Mouse (Mus musculus) ZHBTc4 (cell line): ENCODE data around the gene Lcp1.
"Not testable (repeated sequence)": the region's sequence is repeated elsewhere in the genome, so short reads cannot be mapped to it uniquely, and the experiment has no call there.

Source experiments
- DNase-seq: peaks from one replicate; pipeline ENCODE4 v3.0.0-alpha.2; 2011; ENCODE audit warnings: low read depth, low spot score

The Lcp1 gene

DNA sequence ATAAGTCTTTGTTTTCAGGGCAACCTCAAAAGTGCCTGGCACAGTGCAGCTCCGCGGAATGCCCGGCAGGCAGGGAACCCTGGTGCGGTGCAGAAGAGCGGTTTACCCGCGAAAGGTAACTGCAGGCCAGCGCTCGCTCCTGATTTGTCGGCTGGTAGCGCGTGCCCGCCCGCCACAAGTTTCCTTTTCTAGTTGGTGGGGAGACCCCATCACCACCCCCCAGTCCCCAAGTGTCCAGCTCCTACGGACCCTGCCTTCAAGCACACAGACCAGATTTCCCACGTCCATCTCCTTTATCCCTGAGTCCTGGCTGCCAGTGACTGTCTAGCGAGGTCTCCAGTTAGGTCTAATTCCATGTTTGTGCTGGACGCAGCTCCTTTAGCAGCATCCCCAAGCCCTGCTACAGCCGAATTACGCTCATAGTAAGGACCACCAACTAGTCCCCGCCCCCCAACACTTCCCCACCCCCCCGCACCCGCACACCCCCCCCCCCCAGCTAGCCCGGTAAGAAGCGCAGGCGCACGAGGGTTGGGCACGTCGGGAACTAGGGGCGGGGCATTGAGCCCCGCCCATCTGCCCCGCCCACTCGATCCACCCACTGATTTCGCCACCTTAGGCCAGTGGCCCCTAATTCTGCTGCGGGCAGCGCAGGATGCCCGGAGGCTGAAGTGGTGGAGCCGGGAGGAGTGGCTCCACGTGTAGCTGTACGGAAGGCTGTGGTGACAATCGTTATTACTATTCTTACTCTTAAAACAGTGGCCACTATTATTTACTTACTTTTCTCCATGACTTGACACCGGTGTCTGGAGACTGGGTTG, at the start of gene Lcp1, which contains the start of gene Lrrc63:
TSS of gene Lcp1 (plus strand) at position 601 of the 818 bp plus-strand sequence.
TSS of gene Lrrc63 (minus strand) at position 381 of the 818 bp plus-strand sequence.
- DNase-seq: peak; percentile 65

DNA sequence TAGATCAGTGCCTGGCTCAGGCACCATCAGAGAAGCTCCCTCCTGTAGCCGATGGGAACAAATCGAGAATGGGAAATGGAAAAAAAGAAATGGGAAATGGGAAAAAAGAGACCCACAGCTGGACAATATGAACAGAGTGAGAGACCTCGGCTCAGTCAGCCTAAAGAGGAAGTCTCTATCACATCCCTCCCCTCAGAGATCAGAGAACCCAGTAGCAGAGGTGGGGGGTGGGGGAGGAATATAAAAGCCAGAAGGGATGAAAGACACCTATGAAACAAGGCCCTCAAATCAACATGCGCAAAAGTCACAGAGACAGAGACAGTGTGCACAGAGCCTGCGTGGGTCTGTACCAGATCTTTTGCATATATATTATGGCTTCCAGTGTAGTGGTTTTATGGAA, 27.9 kb upstream of the Lcp1 start:
- DNase-seq: no peak

DNA sequence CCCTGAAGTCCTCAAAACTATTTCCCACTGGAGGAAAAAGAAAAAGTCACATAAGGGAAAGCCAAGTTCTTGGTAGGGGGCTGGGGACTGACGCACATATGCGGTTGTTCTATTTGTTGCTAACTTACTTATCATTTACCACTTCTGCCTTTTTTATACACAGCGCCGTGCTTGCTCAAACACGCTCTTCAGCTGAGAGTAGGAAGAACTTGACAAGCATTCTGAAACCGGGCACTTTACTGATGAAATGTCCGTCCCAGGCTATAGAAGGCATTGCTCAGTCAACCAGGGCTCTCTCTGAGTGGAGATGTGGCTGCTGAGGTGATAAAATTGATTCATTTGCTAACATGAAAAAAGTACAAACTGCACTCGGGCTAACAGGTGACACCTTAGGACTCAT, 9.2 kb upstream of the Lcp1 start:
- DNase-seq: no peak

DNA sequence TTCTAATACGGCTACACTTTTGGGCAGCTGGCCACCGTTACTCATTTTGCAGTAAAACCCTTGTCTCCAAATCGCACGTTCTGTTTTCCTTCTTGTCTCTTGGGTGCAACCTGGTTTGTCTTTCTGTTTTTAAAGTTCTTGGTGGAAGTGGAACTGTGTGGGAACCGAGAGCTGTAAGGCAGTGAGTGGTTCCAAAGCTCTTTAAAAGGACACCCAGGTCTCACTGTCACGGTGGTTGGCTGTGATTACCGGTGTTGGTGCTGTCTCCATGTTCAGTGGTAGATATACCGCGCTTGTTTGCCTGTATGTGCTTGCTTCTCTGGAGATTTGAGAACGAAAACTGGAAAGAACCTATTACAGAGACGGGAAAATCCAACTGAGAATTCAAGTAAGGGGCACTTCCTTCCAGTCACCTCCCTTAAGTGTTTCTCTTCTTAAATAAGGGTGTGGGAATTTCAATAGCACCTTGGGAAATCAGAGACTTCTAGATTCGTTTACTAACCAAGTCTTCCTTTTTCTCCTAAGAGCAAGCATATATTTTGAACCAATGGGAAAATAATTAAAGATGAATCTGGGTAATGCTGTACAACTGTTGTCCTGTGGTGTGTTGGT, 529 bp downstream of the Lcp1 start:
- no peak for DNase-seq

DNA sequence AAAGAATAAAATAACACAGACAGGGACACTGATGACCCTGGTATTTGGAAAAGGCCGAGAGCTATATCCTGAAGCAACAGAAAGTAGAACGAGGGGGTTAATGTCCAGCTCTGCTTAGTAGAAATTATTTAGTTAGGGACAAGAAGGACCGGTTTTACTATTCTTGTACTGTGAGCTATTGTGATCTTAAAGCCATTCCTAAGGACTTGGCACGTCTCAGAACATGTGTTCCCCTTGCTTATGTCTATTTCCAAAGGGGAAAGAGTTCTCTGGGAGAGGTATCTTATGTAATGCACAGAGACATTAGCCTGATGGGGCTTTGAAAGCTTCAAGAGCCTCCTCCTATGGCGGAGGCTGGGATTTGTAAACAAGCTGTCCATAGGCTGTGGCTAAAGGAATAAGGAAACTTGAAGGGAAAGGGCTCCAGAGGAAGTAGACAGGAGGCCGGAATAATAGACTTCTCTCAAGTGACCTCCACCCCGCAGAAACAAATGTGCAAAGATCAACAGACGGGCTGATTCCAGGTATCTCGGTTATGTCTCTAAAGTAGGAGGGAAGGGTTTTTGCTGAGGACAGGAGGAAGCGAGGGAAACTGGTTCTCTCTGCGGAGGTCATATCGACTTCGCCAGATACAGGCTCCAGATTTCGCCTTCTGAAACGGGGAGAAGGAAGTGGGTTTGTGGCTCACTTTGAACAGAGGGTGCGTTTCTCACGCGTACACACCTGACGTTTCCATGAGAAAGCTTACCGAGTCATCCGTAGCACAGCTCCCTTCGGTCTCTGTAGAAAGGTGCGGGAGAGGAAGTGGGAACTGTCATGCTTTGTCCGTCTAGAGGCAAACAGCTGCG, 5.4 kb downstream of the Lcp1 start:
- no peak for DNase-seq

DNA sequence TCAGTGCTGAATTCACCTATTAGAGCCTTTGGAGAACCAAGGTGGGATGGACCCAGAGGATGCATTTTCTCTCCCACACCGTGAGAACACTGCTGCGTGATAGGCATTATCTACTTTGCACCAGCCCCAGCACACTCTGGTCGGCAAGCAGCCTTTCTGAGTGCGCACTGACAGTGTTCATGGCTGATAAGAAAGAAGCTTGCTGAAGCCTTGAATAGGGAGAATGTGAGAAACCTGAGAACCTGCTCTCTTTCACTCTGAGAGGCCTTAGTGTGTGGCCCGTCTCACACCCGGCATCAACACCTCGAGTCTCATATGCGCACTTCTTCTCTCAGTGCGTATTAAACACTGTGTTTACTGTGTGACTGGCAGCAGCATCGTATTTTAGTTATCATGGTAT, 7.6 kb downstream of the Lcp1 start:
- DNase-seq: no peak

DNA sequence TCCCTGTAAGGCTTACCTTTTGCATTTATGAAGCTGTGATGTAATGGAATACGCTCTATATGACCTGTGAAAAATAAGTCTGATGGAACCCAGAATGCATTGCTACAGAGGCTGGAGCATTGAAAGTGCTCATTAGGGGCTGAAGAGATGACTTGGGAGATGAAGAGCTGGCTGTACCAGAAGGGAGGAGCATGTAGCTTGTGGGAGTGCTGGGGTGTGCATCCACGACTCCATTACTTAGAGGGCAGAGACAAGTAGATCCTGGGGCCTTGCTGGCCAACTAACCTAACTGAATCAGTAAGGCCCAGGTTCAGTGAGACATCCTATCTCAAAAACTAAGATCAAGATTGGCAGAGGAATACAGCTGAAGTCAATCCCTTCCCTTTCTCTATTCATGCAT, 8.3 kb downstream of the Lcp1 start:
- no peak for DNase-seq

DNA sequence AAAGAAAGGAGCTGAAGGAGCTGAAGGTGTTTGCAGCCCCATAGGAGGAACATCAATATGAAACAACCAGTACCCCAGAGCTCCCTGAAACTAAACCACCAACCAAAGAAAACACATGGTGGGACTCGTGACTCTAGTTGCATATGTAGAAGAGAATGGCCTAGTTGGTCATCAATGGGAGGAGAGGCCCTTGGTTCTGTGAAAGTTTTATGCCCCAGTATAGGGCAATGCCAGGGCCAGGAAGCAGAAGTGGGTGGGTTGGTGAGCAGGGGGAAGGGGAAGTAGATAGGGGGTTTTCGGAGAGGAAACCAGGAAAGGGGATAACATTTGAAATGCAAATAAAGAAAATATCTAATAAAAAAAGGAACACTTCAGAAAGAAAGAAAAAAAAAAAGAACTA, 16.8 kb downstream of the Lcp1 start:
- not testable (repeated sequence) for DNase-seq

DNA sequence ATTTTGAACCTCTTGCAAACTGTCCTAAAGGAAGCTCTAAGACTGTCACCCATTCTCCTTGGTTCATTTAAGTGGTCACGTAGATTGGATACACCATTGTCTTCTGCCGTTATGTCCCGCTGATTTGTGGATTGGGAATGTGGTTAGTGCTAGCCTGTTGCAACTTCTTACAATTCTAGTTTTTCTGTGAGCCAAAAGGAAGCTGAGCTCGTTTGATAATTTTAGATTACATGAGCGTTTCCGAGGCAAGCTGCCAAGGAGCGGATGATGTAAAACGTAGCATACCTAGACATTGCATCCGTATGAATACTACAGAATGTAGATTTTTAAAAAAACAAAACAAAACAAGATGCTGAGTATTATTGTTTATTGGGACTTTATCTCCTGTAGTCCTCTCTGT, 17.3 kb downstream of the Lcp1 start:
- DNase-seq: no peak

DNA sequence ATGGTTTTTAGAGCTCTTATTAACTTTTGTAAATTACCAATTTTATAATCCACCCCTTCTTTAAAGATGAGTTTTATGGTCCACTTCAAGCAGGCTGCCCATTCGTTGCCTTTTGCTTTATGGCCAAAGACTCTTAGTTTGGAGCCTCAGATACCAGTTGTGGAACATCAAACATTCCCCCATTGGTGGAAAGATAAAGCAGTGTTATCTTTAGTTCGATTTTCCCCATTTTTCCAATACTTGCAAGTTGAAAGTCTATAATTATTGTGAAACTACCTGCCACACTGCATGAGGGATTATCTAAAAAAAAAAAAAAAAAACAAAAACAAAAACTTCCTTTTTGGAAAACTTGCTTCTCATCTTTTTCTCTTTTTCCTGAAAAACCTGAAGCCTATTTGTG, 19.8 kb downstream of the Lcp1 start:
- no peak for DNase-seq

DNA sequence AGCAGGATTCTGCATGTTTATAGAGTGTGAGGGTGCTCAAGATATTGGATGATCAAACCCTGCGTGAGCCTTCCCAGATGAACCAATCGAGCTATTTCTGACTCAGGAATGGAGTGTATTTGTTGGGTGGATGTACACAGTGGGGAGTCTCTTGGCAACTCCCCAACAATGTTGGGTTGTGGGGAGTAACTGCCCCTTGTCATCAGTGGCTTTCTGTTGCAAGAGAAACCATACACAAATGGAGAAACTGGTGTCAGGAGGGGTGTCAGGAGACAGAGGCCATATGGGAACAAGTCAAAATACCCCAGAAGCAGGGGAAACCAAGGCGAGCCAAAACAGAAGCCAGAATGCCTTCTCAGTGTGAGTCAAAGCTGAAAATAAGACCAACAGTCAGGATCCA, 20.2 kb downstream of the Lcp1 start:
- DNase-seq: no peak

DNA sequence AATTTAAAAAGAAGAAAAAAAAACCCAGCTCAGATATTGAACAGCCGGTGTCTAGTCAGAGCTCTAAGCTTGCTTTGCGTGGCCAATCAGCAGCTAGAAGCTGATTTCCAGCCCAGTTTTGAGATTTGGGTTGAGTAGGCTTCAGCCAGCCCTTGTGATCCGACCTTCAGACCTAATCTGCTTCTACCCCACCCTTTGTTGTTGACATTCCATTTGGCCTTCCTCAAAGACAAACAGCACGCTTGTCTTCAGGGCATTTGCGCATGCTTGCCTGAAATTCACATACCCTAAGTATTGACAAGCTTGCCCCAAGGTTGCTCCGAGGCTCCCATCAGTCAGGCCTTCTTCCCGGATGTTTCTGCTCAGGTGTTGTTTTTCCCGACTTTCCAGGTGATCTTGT, 23.6 kb downstream of the Lcp1 start:
- DNase-seq: peak; percentile 11

DNA sequence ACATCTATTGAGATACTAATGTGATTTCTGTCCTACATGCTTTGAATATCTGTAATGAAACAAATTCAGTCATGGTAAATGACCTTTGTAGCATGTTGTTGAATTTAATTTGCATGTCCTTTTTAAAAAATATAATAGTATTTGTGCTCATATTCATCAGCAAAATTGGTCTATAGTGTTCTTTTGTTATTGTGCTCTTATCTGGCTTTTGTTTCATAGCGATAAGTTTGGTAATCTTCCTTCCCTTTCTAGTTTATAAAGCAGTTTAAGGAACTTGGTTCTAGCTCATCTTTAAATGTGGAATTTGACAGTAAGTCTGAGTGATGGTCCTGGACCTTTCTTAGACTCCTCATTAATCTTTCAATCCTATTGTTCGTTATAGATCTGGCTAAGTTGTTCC, 28.5 kb downstream of the Lcp1 start:
- no peak for DNase-seq

DNA sequence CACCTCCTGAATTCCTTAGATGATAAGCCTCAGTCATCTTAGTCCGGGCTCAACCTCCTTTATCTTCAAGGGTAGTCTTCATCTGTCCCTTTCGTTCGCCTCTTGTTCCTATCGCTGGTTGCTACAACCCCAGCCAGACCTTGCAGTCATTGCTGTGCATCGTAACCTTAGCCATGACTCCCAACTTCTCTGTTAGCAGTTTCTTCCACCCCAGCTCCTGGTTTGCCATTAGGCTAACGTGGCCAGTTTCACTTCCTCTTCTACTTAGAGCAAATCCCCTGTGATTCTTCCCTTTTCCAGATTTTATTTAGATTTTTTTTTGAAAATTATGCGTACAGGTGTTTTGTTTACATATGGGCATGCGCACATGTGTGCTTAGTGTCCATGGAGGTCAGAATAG, 33.0 kb downstream of the Lcp1 start:
- no peak for DNase-seq

DNA sequence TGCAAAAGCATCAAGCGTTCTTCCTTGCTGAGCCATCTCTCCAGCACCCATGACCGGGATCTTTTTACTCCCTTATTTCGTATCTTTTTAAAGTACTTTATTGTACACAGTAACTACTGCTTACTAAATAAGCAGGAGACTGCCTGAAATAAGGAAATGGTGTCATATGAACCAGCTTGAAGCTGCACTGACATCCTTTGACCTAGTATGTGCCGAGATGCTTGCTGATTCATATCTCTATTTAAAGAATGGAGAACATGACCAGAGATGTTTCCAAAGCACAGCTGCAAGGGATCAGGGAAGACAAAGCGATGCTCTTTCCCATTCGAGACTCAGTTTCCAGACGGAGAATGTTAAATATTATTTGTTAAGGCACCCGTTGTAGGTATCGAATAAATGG, 33.4 kb downstream of the Lcp1 start:
- DNase-seq: no peak

DNA sequence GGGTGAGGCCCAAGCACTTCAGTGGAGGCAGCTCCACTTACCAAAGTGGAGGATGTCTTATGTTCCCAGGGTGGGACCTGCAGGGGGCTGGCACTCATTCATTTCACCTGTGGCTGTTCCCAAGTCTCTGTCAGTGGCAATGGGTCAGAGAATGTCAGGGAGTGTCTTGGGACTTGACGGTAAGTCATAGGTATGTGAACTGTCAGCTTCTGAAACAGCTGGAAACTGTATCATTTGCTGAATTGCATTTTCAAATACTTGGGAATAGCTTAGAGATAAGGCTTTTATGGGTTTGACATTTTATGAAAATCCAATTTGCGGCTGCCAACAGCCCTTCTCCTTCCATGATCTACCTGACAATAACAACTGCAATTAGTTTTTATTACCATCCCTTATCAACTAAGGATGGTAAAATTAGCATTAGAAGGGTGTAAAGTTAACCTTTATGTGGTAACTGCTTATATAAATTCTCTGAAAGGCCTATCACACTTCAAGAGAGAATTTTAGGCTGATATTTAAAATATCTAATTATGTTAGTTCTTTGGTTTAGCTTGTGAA, 34.8 kb downstream of the Lcp1 start:
- no peak for DNase-seq

DNA sequence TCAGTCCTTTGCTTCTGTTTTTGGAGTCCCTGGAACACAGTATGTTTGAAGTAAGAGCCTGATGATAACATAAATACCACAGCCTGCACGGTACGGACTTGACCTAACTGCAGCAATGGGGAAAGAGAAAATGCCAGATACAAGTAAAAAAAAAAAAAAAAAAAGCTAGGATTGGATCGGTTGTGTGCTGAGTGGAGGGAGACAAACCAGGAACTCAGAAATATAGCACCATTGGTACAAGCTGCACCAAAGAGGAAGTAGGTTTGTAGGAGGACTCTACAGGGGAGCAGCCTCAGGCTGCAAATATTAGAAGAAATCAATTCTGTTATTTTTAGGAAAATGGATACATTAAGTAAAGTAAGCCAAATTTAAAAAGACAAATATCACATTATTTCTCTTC, 37.6 kb downstream of the Lcp1 start:
- DNase-seq: no peak

DNA sequence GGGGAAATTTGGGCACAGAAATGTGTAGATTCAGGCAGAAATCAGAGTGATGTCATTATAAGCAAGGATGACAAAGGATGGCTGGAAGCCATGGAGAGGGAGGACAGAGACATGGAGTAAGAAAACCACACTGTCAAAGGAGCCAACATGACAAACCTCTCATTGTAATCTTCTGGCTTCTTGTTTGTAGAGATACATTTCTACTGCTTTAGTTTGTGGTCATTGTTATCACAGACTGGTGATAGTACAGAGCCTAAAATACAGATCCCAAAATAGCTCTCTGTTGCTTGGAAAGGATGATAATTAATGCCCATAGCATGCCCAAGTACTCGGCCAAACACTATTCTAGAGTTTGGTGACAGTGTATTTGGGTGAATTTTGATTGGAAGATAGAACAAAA, 39.6 kb downstream of the Lcp1 start:
- DNase-seq: no peak

DNA sequence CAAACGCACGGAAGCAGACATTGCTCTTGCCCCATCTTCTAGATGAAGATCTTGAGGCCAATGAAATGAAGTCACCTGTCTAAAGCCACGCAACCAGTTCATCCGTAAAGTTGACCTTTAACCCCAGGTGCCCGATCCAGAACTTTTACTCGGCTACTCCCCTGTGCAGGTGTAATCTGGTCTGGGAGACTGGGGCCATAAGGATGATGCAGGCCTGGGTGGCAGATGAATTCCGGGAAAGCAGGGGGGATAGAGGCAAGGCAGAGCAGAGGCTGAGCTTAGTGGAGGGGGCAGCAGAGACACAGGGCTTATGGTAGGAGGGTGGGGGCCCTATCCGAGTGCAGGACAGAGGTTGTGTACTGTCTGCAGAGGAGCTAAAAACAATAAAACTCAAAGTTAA, 43.4 kb downstream of the Lcp1 start:
- DNase-seq: no peak

DNA sequence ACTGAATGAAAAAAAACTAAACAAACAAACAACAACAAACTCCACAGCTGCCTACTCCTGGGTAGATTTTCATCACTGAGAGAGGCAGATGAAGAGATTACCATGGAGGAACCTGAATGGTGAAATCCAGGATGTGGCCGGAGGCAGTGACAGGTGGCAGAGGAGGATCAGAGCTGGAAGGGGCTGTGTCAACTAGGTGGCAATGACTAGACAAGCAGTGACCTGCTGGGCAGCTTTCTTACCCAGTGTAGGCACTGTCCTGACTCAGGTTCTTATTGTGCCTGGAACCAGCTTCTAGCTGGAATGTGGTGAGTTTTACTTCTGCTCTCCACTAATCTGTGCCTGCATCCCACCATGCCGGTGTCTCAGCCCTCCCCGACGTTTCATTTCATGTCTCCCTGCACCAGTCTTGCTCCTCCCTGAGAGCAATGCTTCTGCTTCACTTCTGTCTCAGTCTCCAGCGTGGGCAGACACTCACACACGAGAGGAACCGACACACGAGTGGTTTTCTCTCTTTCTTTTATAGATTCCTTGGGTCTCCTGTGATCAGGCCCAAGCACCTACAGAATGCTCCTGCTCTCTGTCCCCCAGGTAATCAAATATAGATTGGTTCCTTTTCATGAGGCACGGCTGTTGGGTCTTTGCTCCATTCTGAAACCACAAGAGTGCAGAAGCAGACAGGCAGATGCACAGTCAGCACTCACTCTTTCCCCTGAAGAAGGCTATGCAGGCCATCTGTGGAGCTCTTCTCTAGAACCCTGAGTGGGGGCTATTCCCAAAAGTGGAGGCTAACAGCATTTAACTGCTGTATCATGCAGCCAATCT, 44.0 kb downstream of the Lcp1 start:
- no peak for DNase-seq

DNA sequence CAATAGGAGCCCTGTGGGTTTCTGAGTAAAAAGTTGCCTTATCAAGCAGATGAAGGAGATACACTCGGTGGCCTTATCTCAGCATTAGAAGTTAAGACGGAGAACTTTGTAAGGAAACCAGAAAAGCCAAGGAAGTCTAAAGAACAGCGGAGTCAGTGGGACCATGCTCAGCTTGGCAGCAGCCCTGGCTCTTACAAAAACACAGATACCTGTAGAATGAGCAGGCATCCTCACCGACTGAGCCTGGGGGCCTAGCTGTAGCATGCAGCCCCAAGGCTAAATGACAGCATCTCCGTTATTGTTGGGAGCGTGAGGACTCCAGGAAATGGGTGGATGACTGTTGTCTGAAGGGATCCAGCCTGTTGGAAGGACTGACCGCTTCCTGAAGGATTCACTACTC, 44.9 kb downstream of the Lcp1 start:
- no peak for DNase-seq
